Mouse (Mus musculus): ENCODE data around the gene Bcap31.
"Not testable (repeated sequence)": the region's sequence is repeated elsewhere in the genome, so short reads cannot be mapped to it uniquely, and the experiment has no call there.

Gene Bcap31

GRCm38 (mm10) chrX:73716109-73716661 is at the start of gene Bcap31, which contains the start of gene Abcd1:
Gene Bcap31, minus strand, starts transcription at chrX:73716175.
Gene Abcd1, plus strand, starts transcription at chrX:73716597.
- DNase-seq (ENCODE audit: low spot score), result peak; percentile 95

GRCm38 (mm10) chrX:73765311-73765710 is 49.3 kb upstream of the Bcap31 start:
- no peak for DNase-seq (ENCODE audit: low spot score)

GRCm38 (mm10) chrX:73758611-73759290 is 42.8 kb upstream of the Bcap31 start:
- no peak for DNase-seq (ENCODE audit: low spot score)

- DNase-seq (ENCODE audit: low spot score), result no peak
Observed at GRCm38 (mm10) chrX:73756334-73757140, 40.6 kb upstream of the Bcap31 start, which contains the start of gene Plxnb3. Gene Plxnb3, plus strand, starts transcription at chrX:73757090.

GRCm38 (mm10) chrX:73748977-73749376 is 33.0 kb upstream of the Bcap31 start:
- no peak for DNase-seq (ENCODE audit: low spot score)

- no peak for DNase-seq (ENCODE audit: low spot score)
Observed at GRCm38 (mm10) chrX:73744774-73745481, 29.0 kb upstream of the Bcap31 start.

- not testable (repeated sequence) for DNase-seq (ENCODE audit: low spot score)
Observed at GRCm38 (mm10) chrX:73739841-73740240, 23.9 kb upstream of the Bcap31 start.

GRCm38 (mm10) chrX:73739151-73739550 is 23.2 kb upstream of the Bcap31 start:
- DNase-seq (ENCODE audit: low spot score), result no peak

GRCm38 (mm10) chrX:73738155-73738554 is 22.2 kb upstream of the Bcap31 start:
- no peak for DNase-seq (ENCODE audit: low spot score)

GRCm38 (mm10) chrX:73730908-73731307 is 14.9 kb upstream of the Bcap31 start:
- DNase-seq (ENCODE audit: low spot score), result no peak

- DNase-seq (ENCODE audit: low spot score), result no peak
Observed at GRCm38 (mm10) chrX:73718686-73719362, 2.8 kb upstream of the Bcap31 start.

GRCm38 (mm10) chrX:73718271-73718670 is 2.3 kb upstream of the Bcap31 start:
- DNase-seq (ENCODE audit: low spot score), result no peak

GRCm38 (mm10) chrX:73717667-73718066 is 1.7 kb upstream of the Bcap31 start:
- no peak for DNase-seq (ENCODE audit: low spot score)

GRCm38 (mm10) chrX:73716709-73717545 is 952 bp upstream of the Bcap31 start:
- peak; percentile 42 for DNase-seq (ENCODE audit: low spot score)

- DNase-seq (ENCODE audit: low spot score), result peak; percentile 38
Observed at GRCm38 (mm10) chrX:73715476-73716108, 383 bp downstream of the Bcap31 start.

- no peak for DNase-seq (ENCODE audit: low spot score)
Observed at GRCm38 (mm10) chrX:73700472-73700871, 15.5 kb downstream of the Bcap31 start.

- DNase-seq (ENCODE audit: low spot score), result peak; percentile 67
Observed at GRCm38 (mm10) chrX:73690917-73691629, 24.9 kb downstream of the Bcap31 start.

- DNase-seq (ENCODE audit: low spot score), result no peak
Observed at GRCm38 (mm10) chrX:73685629-73686028, 30.3 kb downstream of the Bcap31 start.

- no peak for DNase-seq (ENCODE audit: low spot score)
Observed at GRCm38 (mm10) chrX:73684978-73685377, 31.0 kb downstream of the Bcap31 start.

GRCm38 (mm10) chrX:73684156-73684555 is 31.8 kb downstream of the Bcap31 start:
- DNase-seq (ENCODE audit: low spot score), result no peak

Data from retina, embryonic 14.5 days (tissue).